Mouse (Mus musculus): ENCODE measurements around the gene Tmem50b. TPM values are rescaled to one million over a fixed set of nuclear protein-coding genes. Genes with fewer than 3 reads are reported as not detected.

The Tmem50b gene
- polyA plus RNA-seq, 1 experiment from 2014 or later: 48.7 TPM

GRCm38 (mm10) chr16:91618511-91619501 is 21.2 kb upstream of the Tmem50b start, which contains the start of gene Dnajc28:
Dnajc28 (minus strand) TSS chr16:91619026.
- peak; percentile 86 for ATAC-seq (ENCODE audit: insufficient read depth, low FRiP score)
- H3K4me1 ChIP-seq (ENCODE audit: control insufficient read depth, insufficient read depth, low read length): no peaks in the 10 kb centered on the region; the same call in 1 of the 2 replicates
- peak within 1 kb of the TSS; percentile 78 for H3K9ac ChIP-seq (ENCODE audit: low read length)
- H3K4me2 ChIP-seq (ENCODE audit: low read depth, low read length): peak within 1 kb of the TSS; percentile 93
- H3K36me3 ChIP-seq (ENCODE audit: control insufficient read depth, insufficient read depth, low read length): peaks cover 5% of the 10 kb centered on the region; the same call in 1 of the 2 replicates
- WGBS: 10% methylated on average over 39 of the region's 39 CpGs
- no peaks in the 10 kb centered on the region for H3K9me3 ChIP-seq (replicated peaks; ENCODE audit: control insufficient read depth, low read length)
- no peak within 1 kb of the TSS for H3K27ac ChIP-seq (ENCODE audit: low read length)
- H3K4me3 ChIP-seq (replicated peaks; ENCODE audit: low read length): peak within 1 kb of the TSS; percentile 73
- H3K27me3 ChIP-seq (ENCODE audit: control insufficient read depth, insufficient read depth, low read length): no peaks in the 10 kb centered on the region

GRCm38 (mm10) chr16:91614552-91614951 is 17.0 kb upstream of the Tmem50b start:
- no peaks in the 10 kb centered on the region for H3K9me3 ChIP-seq (replicated peaks; ENCODE audit: control insufficient read depth, low read length)
- no peaks in the 10 kb centered on the region; the same call in 1 of the 2 replicates for H3K4me1 ChIP-seq (ENCODE audit: control insufficient read depth, insufficient read depth, low read length)
- no peaks in the 10 kb centered on the region for H3K27me3 ChIP-seq (ENCODE audit: control insufficient read depth, insufficient read depth, low read length)
- H3K27ac ChIP-seq (ENCODE audit: low read length): no peak overlapping the region
- no peak for ATAC-seq (ENCODE audit: insufficient read depth, low FRiP score)
- no peak overlapping the region for H3K4me3 ChIP-seq (replicated peaks; ENCODE audit: low read length)
- WGBS: 83% methylated on average over 6 of the region's 6 CpGs
- H3K36me3 ChIP-seq (ENCODE audit: control insufficient read depth, insufficient read depth, low read length): no peaks in the 10 kb centered on the region
- H3K4me2 ChIP-seq (ENCODE audit: low read depth, low read length): no peak overlapping the region
- H3K9ac ChIP-seq (ENCODE audit: low read length): no peak overlapping the region

GRCm38 (mm10) chr16:91612525-91612924 is 14.9 kb upstream of the Tmem50b start:
- no peaks in the 10 kb centered on the region for H3K27me3 ChIP-seq (ENCODE audit: control insufficient read depth, insufficient read depth, low read length)
- H3K4me1 ChIP-seq (ENCODE audit: control insufficient read depth, insufficient read depth, low read length): no peaks in the 10 kb centered on the region
- no peak overlapping the region for H3K27ac ChIP-seq (ENCODE audit: low read length)
- H3K36me3 ChIP-seq (ENCODE audit: control insufficient read depth, insufficient read depth, low read length): no peaks in the 10 kb centered on the region
- H3K4me2 ChIP-seq (ENCODE audit: low read depth, low read length): no peak overlapping the region
- WGBS: 50% methylated on average over 5 of the region's 5 CpGs
- no peak overlapping the region for H3K9ac ChIP-seq (ENCODE audit: low read length)
- no peak overlapping the region for H3K4me3 ChIP-seq (replicated peaks; ENCODE audit: low read length)
- ATAC-seq (ENCODE audit: insufficient read depth, low FRiP score): no peak
- H3K9me3 ChIP-seq (replicated peaks; ENCODE audit: control insufficient read depth, low read length): 0 out of 2 replicates have a peak, but pooled peaks cover 3% of the 10 kb centered on the region

- WGBS: 71% methylated on average over 11 of the region's 11 CpGs
Observed at GRCm38 (mm10) chr16:91611248-91611647, 13.6 kb upstream of the Tmem50b start.

GRCm38 (mm10) chr16:91609501-91610245 is 12.1 kb upstream of the Tmem50b start:
- no peaks in the 10 kb centered on the region for H3K4me1 ChIP-seq (ENCODE audit: control insufficient read depth, insufficient read depth, low read length)
- no peaks in the 10 kb centered on the region for H3K36me3 ChIP-seq (ENCODE audit: control insufficient read depth, insufficient read depth, low read length)
- no peaks in the 10 kb centered on the region for H3K27me3 ChIP-seq (ENCODE audit: control insufficient read depth, insufficient read depth, low read length)
- no peak overlapping the region for H3K9ac ChIP-seq (ENCODE audit: low read length)
- no peak overlapping the region for H3K4me2 ChIP-seq (ENCODE audit: low read depth, low read length)
- 58% methylated on average over 9 of the region's 9 CpGs for WGBS
- no peak overlapping the region for H3K4me3 ChIP-seq (replicated peaks; ENCODE audit: low read length)
- H3K9me3 ChIP-seq (replicated peaks; ENCODE audit: control insufficient read depth, low read length): 0 out of 2 replicates have a peak, but pooled peaks cover 3% of the 10 kb centered on the region
- no peak overlapping the region for H3K27ac ChIP-seq (ENCODE audit: low read length)
- no peak for ATAC-seq (ENCODE audit: insufficient read depth, low FRiP score)

More at GRCm38 (mm10) chr16:91611248-91611647, 13.6 kb upstream of the Tmem50b start:
- Histone ChIP-seq H3K9me3 (replicated peaks; ENCODE audit: control insufficient read depth, low read length) (0 out of 2 replicates have a peak, but pooled peaks cover 3% of the 10 kb centered on the region), H3K4me1 (ENCODE audit: control insufficient read depth, insufficient read depth, low read length) (no peaks in the 10 kb centered on the region), H3K27me3 (ENCODE audit: control insufficient read depth, insufficient read depth, low read length) (no peaks in the 10 kb centered on the region), H3K4me2 (ENCODE audit: low read depth, low read length) (no peak overlapping the region), H3K27ac (ENCODE audit: low read length) (no peak overlapping the region), H3K4me3 (replicated peaks; ENCODE audit: low read length) (no peak overlapping the region), H3K36me3 (ENCODE audit: control insufficient read depth, insufficient read depth, low read length) (no peaks in the 10 kb centered on the region), H3K9ac (ENCODE audit: low read length) (no peak overlapping the region)
- no peak for ATAC-seq (ENCODE audit: insufficient read depth, low FRiP score)

GRCm38 (mm10) chr16:91606958-91607357 is 9.4 kb upstream of the Tmem50b start:
- 77% methylated on average over 8 of the region's 8 CpGs for WGBS
- ATAC-seq (ENCODE audit: insufficient read depth, low FRiP score): no peak

GRCm38 (mm10) chr16:91605156-91605555 is 7.6 kb upstream of the Tmem50b start:
- WGBS: 77% methylated on average over 6 of the region's 6 CpGs
- Histone ChIP-seq H3K27ac (ENCODE audit: low read length) (no peak overlapping the region), H3K27me3 (ENCODE audit: control insufficient read depth, insufficient read depth, low read length) (no peaks in the 10 kb centered on the region), H3K36me3 (ENCODE audit: control insufficient read depth, insufficient read depth, low read length) (no peaks in the 10 kb centered on the region), H3K4me3 (replicated peaks; ENCODE audit: low read length) (no peak overlapping the region), H3K4me2 (ENCODE audit: low read depth, low read length) (no peak overlapping the region), H3K4me1 (ENCODE audit: control insufficient read depth, insufficient read depth, low read length) (peaks cover 6% of the 10 kb centered on the region; the same call in 1 of the 2 replicates), H3K9ac (ENCODE audit: low read length) (no peak overlapping the region), H3K9me3 (replicated peaks; ENCODE audit: control insufficient read depth, low read length) (0 out of 2 replicates have a peak, but pooled peaks cover 3% of the 10 kb centered on the region)
- no peak for ATAC-seq (ENCODE audit: insufficient read depth, low FRiP score)

More at GRCm38 (mm10) chr16:91606958-91607357, 9.4 kb upstream of the Tmem50b start:
- H3K36me3 ChIP-seq (ENCODE audit: control insufficient read depth, insufficient read depth, low read length): no peaks in the 10 kb centered on the region
- H3K27me3 ChIP-seq (ENCODE audit: control insufficient read depth, insufficient read depth, low read length): no peaks in the 10 kb centered on the region
- H3K9ac ChIP-seq (ENCODE audit: low read length): no peak overlapping the region
- no peaks in the 10 kb centered on the region for H3K4me1 ChIP-seq (ENCODE audit: control insufficient read depth, insufficient read depth, low read length)
- H3K27ac ChIP-seq (ENCODE audit: low read length): no peak overlapping the region
- no peak overlapping the region for H3K4me2 ChIP-seq (ENCODE audit: low read depth, low read length)
- H3K9me3 ChIP-seq (replicated peaks; ENCODE audit: control insufficient read depth, low read length): 0 out of 2 replicates have a peak, but pooled peaks cover 3% of the 10 kb centered on the region
- no peak overlapping the region for H3K4me3 ChIP-seq (replicated peaks; ENCODE audit: low read length)

GRCm38 (mm10) chr16:91601693-91602092 is 4.1 kb upstream of the Tmem50b start:
- Histone ChIP-seq H3K36me3 (ENCODE audit: control insufficient read depth, insufficient read depth, low read length) (no peaks in the 10 kb centered on the region), H3K9me3 (replicated peaks; ENCODE audit: control insufficient read depth, low read length) (no peaks in the 10 kb centered on the region), H3K27ac (ENCODE audit: low read length) (no peak overlapping the region), H3K4me2 (ENCODE audit: low read depth, low read length) (no peak overlapping the region), H3K4me1 (ENCODE audit: control insufficient read depth, insufficient read depth, low read length) (peaks cover 10% of the 10 kb centered on the region), H3K4me3 (replicated peaks; ENCODE audit: low read length) (no peak overlapping the region), H3K9ac (ENCODE audit: low read length) (no peak overlapping the region), H3K27me3 (ENCODE audit: control insufficient read depth, insufficient read depth, low read length) (no peaks in the 10 kb centered on the region; the same call in 1 of the 2 replicates)
- ATAC-seq (ENCODE audit: insufficient read depth, low FRiP score): no peak
- WGBS: 50% methylated on average over 9 of the region's 9 CpGs

All from stomach, embryonic 16.5 days (tissue).